Mouse (Mus musculus) thymus, postnatal 4 days (tissue): Measurements from ENCODE around the gene Zfp574.
A peak's percentile ranks its signal among the peaks of the same experiment; 100 is the strongest.
"Not testable (repeated sequence)": the region's sequence is repeated elsewhere in the genome, so short reads cannot be mapped to it uniquely, and the experiment has no call there.

ENCODE experiments used
- DNase-seq: peaks from one replicate; pipeline ENCODE4 v3.0.0; 2021

The Zfp574 gene

GRCm38 (mm10) chr7:25071979-25072715 lies at the start of gene Zfp574, which contains the start of gene Grik5:
Zfp574 (plus strand) TSS chr7:25072567.
Grik5 (minus strand) TSS chr7:25072346.
- DNase-seq: peak; percentile 26

- peak; percentile 39 for DNase-seq
These were observed 46.4 kb upstream of the Zfp574 start for GRCm38 (mm10) chr7:25025855-25026439.

- no peak for DNase-seq
These were observed 45.9 kb upstream of the Zfp574 start for GRCm38 (mm10) chr7:25026452-25026851.

- peak; percentile 88 for DNase-seq
These were observed 42.2 kb upstream of the Zfp574 start for GRCm38 (mm10) chr7:25030032-25030753.

- DNase-seq: no peak
These were observed 40.8 kb upstream of the Zfp574 start for GRCm38 (mm10) chr7:25031528-25031927.

GRCm38 (mm10) chr7:25034796-25035195 lies 37.6 kb upstream of the Zfp574 start:
- DNase-seq: no peak

- peak; percentile 88 for DNase-seq
These were observed 36.5 kb upstream of the Zfp574 start for GRCm38 (mm10) chr7:25035916-25036315.

- DNase-seq: no peak
These were observed 30.4 kb upstream of the Zfp574 start for GRCm38 (mm10) chr7:25041921-25042320.

GRCm38 (mm10) chr7:25044599-25044998 lies 27.8 kb upstream of the Zfp574 start:
- DNase-seq: not testable (repeated sequence)

GRCm38 (mm10) chr7:25047363-25047762 lies 25.0 kb upstream of the Zfp574 start:
- DNase-seq: no peak

- DNase-seq: no peak
These were observed 23.0 kb upstream of the Zfp574 start for GRCm38 (mm10) chr7:25049295-25049930.

- no peak for DNase-seq
These were observed 19.8 kb upstream of the Zfp574 start for GRCm38 (mm10) chr7:25052587-25052986.

GRCm38 (mm10) chr7:25056951-25057350 lies 15.4 kb upstream of the Zfp574 start:
- no peak for DNase-seq

GRCm38 (mm10) chr7:25057888-25058287 lies 14.5 kb upstream of the Zfp574 start:
- no peak for DNase-seq

GRCm38 (mm10) chr7:25058394-25058793 lies 14.0 kb upstream of the Zfp574 start:
- DNase-seq: no peak

GRCm38 (mm10) chr7:25058836-25059235 lies 13.5 kb upstream of the Zfp574 start:
- DNase-seq: no peak

- no peak for DNase-seq
These were observed 9.0 kb upstream of the Zfp574 start for GRCm38 (mm10) chr7:25063346-25063745.

GRCm38 (mm10) chr7:25063900-25064299 lies 8.5 kb upstream of the Zfp574 start:
- DNase-seq: no peak

- DNase-seq: no peak
These were observed 5.0 kb upstream of the Zfp574 start for GRCm38 (mm10) chr7:25067338-25067737.

- peak; percentile 33 for DNase-seq
These were observed 4.3 kb upstream of the Zfp574 start for GRCm38 (mm10) chr7:25067909-25068656.

- DNase-seq: no peak
These were observed 3.6 kb upstream of the Zfp574 start for GRCm38 (mm10) chr7:25068724-25069123.

- peak; percentile 50 for DNase-seq
These were observed 486 bp downstream of the Zfp574 start for GRCm38 (mm10) chr7:25072716-25073390.
